Mouse (Mus musculus) E14TG2a.4 (cell line): ENCODE results near the gene Mrpl28.

ENCODE experiments used
- CTCF ChIP-seq: conservative IDR thresholded peaks from 2 replicates; pipeline ENCODE4 v1.5.1; 2014; ENCODE audit warnings: low read length
- NANOG ChIP-seq: IDR thresholded peaks from 2 replicates; pipeline ENCODE4 v1.6.1; 2014; ENCODE audit warnings: borderline replicate concordance, low read length, mixed read lengths

- TF ChIP-seq CTCF (peak; percentile 39), NANOG (no peak)
Measured at GRCm38 (mm10) chr17:26119766-26120710, 3.3 kb upstream of the Mrpl28 start.
